Mouse (Mus musculus): ENCODE data around the gene Tmem132d.

DNA sequence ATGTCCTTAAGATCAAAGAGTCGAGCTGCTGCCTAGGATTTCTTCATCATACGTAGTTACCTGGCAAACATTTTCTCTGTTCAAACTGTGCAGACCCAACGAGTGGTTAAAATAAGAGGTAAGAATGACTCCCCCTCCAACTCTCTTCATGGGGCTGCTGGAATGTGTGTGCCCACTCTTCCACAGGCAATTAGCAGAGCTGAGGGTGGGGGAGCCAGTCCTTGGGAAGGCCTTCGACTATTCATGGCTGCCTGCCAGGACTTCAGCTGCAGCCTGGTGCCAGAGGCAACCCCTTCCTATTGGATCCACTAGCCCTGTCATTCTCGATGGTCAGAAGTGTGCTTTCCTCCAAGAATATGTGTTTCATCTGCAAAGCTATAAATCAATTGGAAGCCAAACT lies 2.8 kb upstream of the Tmem132d start:
- TF ChIP-seq CTCF (conservative IDR thresholded peaks at IDR 0.05; ENCODE audit: insufficient read depth, insufficient read length, low read depth, low read length) (no peak), POLR2A (IDR thresholded peaks at IDR 0.05; ENCODE audit: low read depth, low read length) (no peak)
